Mouse (Mus musculus) neutrophil, adult 59 days (primary cell): ENCODE results near the gene Tmem190. TPM values are rescaled to one million over a fixed set of nuclear protein-coding genes. Genes with fewer than 3 reads are reported as not detected.

Experiments used
- total RNA-seq, 2 experiments: library from RNA; stranded (reverse); gene quantifications; 1 replicate in 1 of 2; 2 replicates in 1 of 2; pipeline ENCODE4 v1.2.4; 2023

Tmem190 gene
- total RNA-seq = not detected

DNA sequence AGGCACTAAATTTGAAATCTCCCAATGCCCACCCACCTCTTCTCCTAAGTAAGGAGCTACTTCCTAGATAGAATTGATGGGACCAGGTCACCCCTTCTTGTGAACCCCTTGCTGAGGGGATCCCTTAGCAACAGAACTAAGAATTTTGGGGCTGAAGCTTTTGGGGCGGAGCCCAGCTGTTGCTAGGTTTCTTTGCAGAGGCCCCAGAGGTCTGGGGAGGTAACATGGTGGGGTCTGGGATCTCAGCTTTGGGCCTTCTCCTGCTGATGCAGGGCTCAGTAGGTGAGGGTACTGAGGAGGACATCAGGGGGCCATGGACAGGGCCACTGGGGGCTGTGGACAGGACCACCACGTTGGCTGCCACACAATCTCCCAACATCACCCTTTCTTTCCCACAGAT lies at the start of gene Tmem190, which contains the start of gene Il11:
Tmem190 (plus strand) TSS at position 179 of the 400 bp plus-strand sequence.
Il11 (minus strand) TSS at position 101 of the 400 bp plus-strand sequence.

GRCm38 (mm10) chr7:4739544-4740275 lies 43.0 kb upstream of the Tmem190 start, which contains the start of gene Kmt5c:
Gene Kmt5c, plus strand, starts transcription at chr7:4740115.

GRCm38 (mm10) chr7:4752821-4753570 lies 29.7 kb upstream of the Tmem190 start, which contains the start of gene Cox6b2:
Gene Cox6b2, minus strand, starts transcription at chr7:4753094.

GRCm38 (mm10) chr7:4771202-4771601 lies 11.5 kb upstream of the Tmem190 start, which contains the start of gene Fam71e2:
Gene Fam71e2, minus strand, starts transcription at chr7:4771302.

DNA sequence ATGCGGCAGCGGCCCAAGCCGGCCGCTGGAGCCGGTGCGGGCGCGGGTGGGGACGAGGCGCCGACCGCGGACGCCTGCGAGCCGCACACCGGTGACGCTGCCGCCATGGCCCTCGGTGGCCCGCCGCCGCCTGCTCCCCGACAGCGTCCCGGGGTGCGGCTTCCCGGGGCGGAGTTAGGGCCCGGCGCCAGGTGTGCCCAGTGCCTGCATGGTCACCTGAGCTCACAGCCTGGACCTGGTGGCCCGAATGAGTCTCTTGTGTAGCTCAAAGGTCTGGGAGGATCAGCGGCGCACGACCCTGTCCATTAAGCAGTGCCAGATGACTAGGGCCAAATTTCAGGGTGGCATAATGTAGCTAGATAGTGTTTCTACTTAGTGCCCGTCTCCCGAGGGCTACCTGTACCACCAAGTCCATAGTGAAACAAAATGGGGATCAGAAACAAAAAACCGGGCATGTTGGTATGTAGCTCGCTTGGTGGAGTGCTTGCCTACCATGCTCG lies 6.7 kb downstream of the Tmem190 start, which contains the start of gene Tmem238:
Tmem238 (minus strand) TSS at position 221 of the 500 bp plus-strand sequence.

GRCm38 (mm10) chr7:4792278-4793212 lies 9.8 kb downstream of the Tmem190 start, which contains the start of gene Rpl28:
Gene Rpl28, plus strand, starts transcription at chr7:4792874.

DNA sequence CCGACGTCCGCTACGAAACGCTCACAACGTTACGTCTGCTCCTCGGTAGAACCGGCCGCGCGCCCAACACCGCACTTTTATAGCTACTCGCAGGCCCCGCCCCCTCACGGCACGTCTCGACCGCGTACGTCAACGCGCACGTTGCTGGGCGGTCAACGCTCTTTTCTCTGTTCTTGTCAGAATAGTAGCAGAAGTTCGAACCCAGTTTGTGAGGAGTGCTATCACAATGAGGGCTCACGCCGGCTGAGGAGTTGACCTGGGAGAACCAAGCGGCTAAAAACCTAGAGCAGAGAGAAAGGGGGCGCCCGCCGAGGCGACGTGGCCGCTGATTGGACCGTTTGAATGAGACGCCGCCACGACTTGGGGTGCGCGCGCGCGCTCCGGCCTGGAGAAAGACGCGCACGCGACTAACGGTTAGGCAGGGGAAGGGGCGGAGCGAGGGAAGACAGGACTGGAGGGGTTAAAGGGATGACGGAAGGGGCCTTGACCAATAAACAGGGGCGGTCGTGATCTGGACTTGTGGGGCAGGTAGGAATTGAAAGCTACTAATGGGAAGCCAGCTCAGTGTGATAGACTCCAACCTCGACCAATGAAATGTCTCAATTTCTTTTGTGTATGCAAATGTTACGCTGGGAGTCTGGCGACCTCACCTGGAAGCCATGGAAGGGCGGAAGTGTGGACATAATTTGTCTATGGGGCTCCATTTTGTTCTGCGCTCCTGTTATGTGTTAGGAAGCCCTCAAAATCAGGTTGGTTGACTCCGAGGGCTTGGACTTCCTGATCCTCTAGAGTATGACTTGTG lies 29.8 kb downstream of the Tmem190 start, which contains the start of gene Ube2s:
Ube2s (minus strand) TSS at position 288 of the 802 bp plus-strand sequence.

Other genes starting within 250 kb of the Tmem190 start
- gene Syt5, start 235.4 kb upstream of the Tmem190 start, total RNA-seq = not detected
- not detected for gene Ptprh, start 178.9 kb upstream of the Tmem190 start, total RNA-seq
- 10 to 100 TPM; 17.4 to 23.2 TPM for gene Tmem86b, start 151.5 kb upstream of the Tmem190 start, total RNA-seq
- gene Ppp6r1, start 123.9 kb upstream of the Tmem190 start, total RNA-seq = 100 to 1,000 TPM; 146 to 160 TPM
- 10 to 100 TPM; 15.2 to 16.2 TPM for gene Hspbp1, start 97.9 kb upstream of the Tmem190 start, total RNA-seq
- not detected for gene Brsk1, start 92.3 kb upstream of the Tmem190 start, total RNA-seq
- 10 to 100 TPM; 18.1 to 22.3 TPM for gene Tmem150b, start 57.7 kb upstream of the Tmem190 start, total RNA-seq
- gene Kmt5c, start 42.8 kb upstream of the Tmem190 start, total RNA-seq = 10 to 100 TPM; 96.3 to 97.7 TPM
- 10 to 100 TPM; 25.0 to 29.5 TPM for gene Cox6b2, start 29.8 kb upstream of the Tmem190 start, total RNA-seq
- not detected for gene Fam71e2, start 11.6 kb upstream of the Tmem190 start, total RNA-seq
- gene Il11, start 78 bp upstream of the Tmem190 start, total RNA-seq = not detected
- 1 to 10 TPM; 1.1 to 3.2 TPM for gene Tmem238, start 6.7 kb downstream of the Tmem190 start, total RNA-seq
- 100 to 1,000 TPM; 921 to 945 TPM for gene Rpl28, start 9.9 kb downstream of the Tmem190 start, total RNA-seq
- gene Ube2s, start 29.7 kb downstream of the Tmem190 start, total RNA-seq = 100 to 1,000 TPM; 187 to 214 TPM
- not detected for gene Shisa7, start 61.8 kb downstream of the Tmem190 start, total RNA-seq
- gene Isoc2b, start 87.3 kb downstream of the Tmem190 start, total RNA-seq = 1 to 10 TPM; 2.8 to 6.7 TPM
- gene Isoc2a, start 94.2 kb downstream of the Tmem190 start, total RNA-seq = 10 to 100 TPM in 1 of 2 experiments, 1 to 10 TPM in 1; 8.7 to 10.1 TPM
- not detected for gene Gm36210, start 123.6 kb downstream of the Tmem190 start, total RNA-seq
- 10 to 100 TPM; 13.2 to 15.5 TPM for gene Zfp628, start 132.3 kb downstream of the Tmem190 start, total RNA-seq
- 1 to 10 TPM; 2.1 to 3.2 TPM for gene Nat14, start 139.1 kb downstream of the Tmem190 start, total RNA-seq
- gene Ssc5d, start 142.8 kb downstream of the Tmem190 start, total RNA-seq = not detected
- not detected for gene Sbk2, start 181.5 kb downstream of the Tmem190 start, total RNA-seq
- gene Sbk3, start 188.2 kb downstream of the Tmem190 start, total RNA-seq = not detected
- gene Zfp579, start 213.2 kb downstream of the Tmem190 start, total RNA-seq = 1 to 10 TPM; 2.8 to 3.5 TPM
- 10 to 100 TPM; 13.0 to 20.8 TPM for gene Zfp524, start 231.5 kb downstream of the Tmem190 start, total RNA-seq
- gene Fiz1, start 231.8 kb downstream of the Tmem190 start, total RNA-seq = 10 to 100 TPM; 33.3 to 36.3 TPM
- not detected for gene Gm44973, start 232.6 kb downstream of the Tmem190 start, total RNA-seq
- 10 to 100 TPM; 31.9 to 37.3 TPM for gene Zfp865, start 237.4 kb downstream of the Tmem190 start, total RNA-seq
- gene Ccdc106, start 237.6 kb downstream of the Tmem190 start, total RNA-seq = under 1 TPM in 1 of 2 experiments, not detected in 1; 0.56 TPM